Mouse (Mus musculus) cortical plate, adult 2 months (tissue): ENCODE data around the gene Nme3. TPM values are rescaled to one million over a fixed set of nuclear protein-coding genes. Genes with fewer than 3 reads are reported as not detected.

Experiments used
- H3K27ac ChIP-seq: fragments of 200-500 bp; 2 replicates; pipeline ENCODE4 v1.5.1; 2012; ENCODE audit warnings: low read length, control low read depth, inconsistent platforms; ENCODE audit not compliant: insufficient read depth
- H3K4me1 ChIP-seq: fragments of 200-500 bp; 2 replicates; pipeline ENCODE4 v1.6.1; 2011; ENCODE audit warnings: low read length; ENCODE audit not compliant: control insufficient read depth, insufficient read depth
- H3K4me3 ChIP-seq: fragments of 200-500 bp; 2 replicates; pipeline ENCODE4 v1.5.1; 2011; ENCODE audit warnings: mild to moderate bottlenecking, low read length, control low read depth; ENCODE audit not compliant: insufficient read depth
- CTCF ChIP-seq: fragments of 200-500 bp; IDR thresholded peaks from 2 replicates; pipeline ENCODE4 v1.5.1; 2011; ENCODE audit warnings: mild to moderate bottlenecking, control low read depth, low read length; ENCODE audit not compliant: insufficient read depth; ENCODE audit errors: extremely low read depth
- POLR2A ChIP-seq: fragments of 200-500 bp; IDR thresholded peaks from 2 replicates; pipeline ENCODE4 v1.6.1; 2011; ENCODE audit warnings: mild to moderate bottlenecking, low read length, control low read depth; ENCODE audit not compliant: insufficient read depth; ENCODE audit errors: extremely low read depth
- polyA plus RNA-seq: library from polyadenylated mRNA; depleted of rRNA; stranded (reverse); fragments of >200 nt; gene quantifications from 2 replicates; pipeline ENCODE4 v1.2.3, GENCODE M21; 2012

Nme3 gene
- polyA plus RNA-seq, 1 experiment, result 94.7 TPM

- no peak overlapping the region for H3K27ac ChIP-seq
- H3K4me3 ChIP-seq, result no peak overlapping the region
- no peak for TF ChIP-seq CTCF
- TF ChIP-seq POLR2A, result peak; percentile 43
- peaks cover 4% of the 10 kb centered on the region; the same call in 1 of the 2 replicates for H3K4me1 ChIP-seq
Observed at GRCm38 (mm10) chr17:24890151-24891092, 5.9 kb upstream of the Nme3 start.

GRCm38 (mm10) chr17:24891321-24891720, 5.0 kb upstream of the Nme3 start:
- no peak for TF ChIP-seq CTCF
- TF ChIP-seq POLR2A, result no peak

GRCm38 (mm10) chr17:24892785-24893184, 3.5 kb upstream of the Nme3 start:
- H3K27ac ChIP-seq, result no peak overlapping the region
- no peak for TF ChIP-seq CTCF
- TF ChIP-seq POLR2A, result no peak
- H3K4me3 ChIP-seq, result no peak overlapping the region
- H3K4me1 ChIP-seq, result peaks cover 4% of the 10 kb centered on the region; the same call in 1 of the 2 replicates

More at GRCm38 (mm10) chr17:24891321-24891720, 5.0 kb upstream of the Nme3 start:
- no peak overlapping the region for H3K4me3 ChIP-seq
- peaks cover 3% of the 10 kb centered on the region; the same call in 1 of the 2 replicates for H3K4me1 ChIP-seq
- H3K27ac ChIP-seq, result no peak overlapping the region

- no peak for TF ChIP-seq CTCF
- 0 out of 2 replicates have a peak, but pooled peaks have one; percentile 15 for TF ChIP-seq POLR2A
- Histone ChIP-seq H3K27ac (no peak overlapping the region), H3K4me1 (peaks cover 4% of the 10 kb centered on the region; the same call in 1 of the 2 replicates)
Observed at GRCm38 (mm10) chr17:24893276-24893675, 3.0 kb upstream of the Nme3 start.

GRCm38 (mm10) chr17:24894061-24894994, 2.0 kb upstream of the Nme3 start:
- no peak for TF ChIP-seq POLR2A
- TF ChIP-seq CTCF, result no peak
- Histone ChIP-seq H3K4me1 (peaks cover 4% of the 10 kb centered on the region; the same call in 1 of the 2 replicates), H3K27ac (no peak overlapping the region), H3K4me3 (peak overlapping the region; percentile 80)

More at GRCm38 (mm10) chr17:24893276-24893675, 3.0 kb upstream of the Nme3 start:
- H3K4me3 ChIP-seq, result no peak overlapping the region

GRCm38 (mm10) chr17:24894995-24895547, 1.2 kb upstream of the Nme3 start, which contains the start of the genes Eme2 and Mrps34:
TSS of gene Eme2 (minus strand) at chr17:24895087.
TSS of gene Mrps34 (plus strand) at chr17:24895116.
- TF ChIP-seq CTCF (no peak), POLR2A (peak; percentile 75)
- H3K4me1 ChIP-seq, result peaks cover 5% of the 10 kb centered on the region; the same call in 1 of the 2 replicates

GRCm38 (mm10) chr17:24895571-24896240, 594 bp upstream of the Nme3 start:
- Histone ChIP-seq H3K4me1 (peaks cover 5% of the 10 kb centered on the region; the same call in 1 of the 2 replicates), H3K4me3 (peak overlapping the region; percentile 80), H3K27ac (peak overlapping the region; percentile 85)
- no peak for TF ChIP-seq POLR2A
- TF ChIP-seq CTCF, result no peak

More at GRCm38 (mm10) chr17:24894995-24895547, 1.2 kb upstream of the Nme3 start, which contains the start of the genes Eme2 and Mrps34:
- H3K27ac ChIP-seq, result peak within 1 kb of the TSS; percentile 85
- peak within 1 kb of the TSS; percentile 80 for H3K4me3 ChIP-seq

GRCm38 (mm10) chr17:24896993-24897269, 631 bp downstream of the Nme3 start:
- Histone ChIP-seq H3K4me3 (peak overlapping the region; percentile 80), H3K4me1 (peaks cover 5% of the 10 kb centered on the region; the same call in 1 of the 2 replicates), H3K27ac (peak overlapping the region; percentile 85)
- TF ChIP-seq CTCF, result no peak
- TF ChIP-seq POLR2A, result no peak

- Histone ChIP-seq H3K4me1 (peaks cover 5% of the 10 kb centered on the region; the same call in 1 of the 2 replicates), H3K4me3 (peak overlapping the region; percentile 80), H3K27ac (no peak overlapping the region)
- peak; percentile 16; the same call in 1 of the 2 replicates for TF ChIP-seq POLR2A
- no peak for TF ChIP-seq CTCF
Observed at GRCm38 (mm10) chr17:24897600-24897999, 1.3 kb downstream of the Nme3 start.
